Comparison of ENCODE assay signal across 8 mouse cellular contexts in genomic region chr3:105165355-105165754, GRCm38 (mm10).
DNase-seq lines count a peak whose midpoint lies in the region; ATAC-seq and TF ChIP-seq lines count a peak whose summit lies in the region.

No protein-coding gene starts in this region.

- H3K27ac ChIP-seq in liver, embryonic 14.5 days: no peak overlapping the region

- peaks cover 6% of the 10 kb centered on the region for H3K27me3 ChIP-seq in Patski
- H3K27me3 ChIP-seq in liver, embryonic 14.5 days (ENCODE audit: control insufficient read depth, insufficient read depth, low read length): no peaks in the 10 kb centered on the region

- in situ Hi-C loops in Patski (cut with MboI; ENCODE audit: low pct_unique_long_range_greater_than_20kb): no loop called here

- no peak overlapping the region for H3K4me2 ChIP-seq in liver, embryonic 14.5 days (ENCODE audit: low read depth)

- POLR2A ChIA-PET in Patski (lab: Charles Lee): interaction anchor here (0.8 kb wide), 1 partner anchor 86 kb away, joined by 4 read pairs; no protein-coding TSS in a partner anchor

- CTCF ChIA-PET in Patski (lab: Charles Lee): interaction anchor here (0.8 to 1.5 kb wide), 7 partner anchors 8 to 87 kb away, joined by 3 to 4 read pairs (median 3); no protein-coding TSS in a partner anchor

- no peak for TF ChIP-seq EP300 in liver, embryonic 14.5 days (IDR thresholded peaks at IDR 0.05; ENCODE audit: low read depth)

- no peak overlapping the region for H3K4me3 ChIP-seq in liver, embryonic 14.5 days (ENCODE audit: insufficient read depth in 1 of 2, low read depth in 2 of 2, low read length in 2 of 2)

- DNase-seq in B cell, adult 2 months: peak; percentile 32 to 43
- peak; percentile 33 for DNase-seq in Patski (ENCODE audit: low read depth, low spot score)
- DNase-seq in cerebellum, postnatal 10 days: peak; percentile 88 to 89
- peak; percentile 35 to 50 for DNase-seq in gastrocnemius, adult 8-10 months (ENCODE audit: low spot score in 2 of 2)
- DNase-seq in kidney, postnatal 36 days: peak; percentile 79 to 95
- DNase-seq in liver, embryonic 14.5 days (ENCODE audit: low read depth in 3 of 3, low spot score in 3 of 3): peak in 1 of 3 experiments; percentile 9
- DNase-seq in right cerebral cortex, postnatal 10 days (ENCODE audit: low spot score in 2 of 2): peak; percentile 53 to 74
- DNase-seq in urinary bladder, postnatal 25 days (ENCODE audit: low spot score): peak; percentile 72

- H3K9me3 ChIP-seq in liver, embryonic 14.5 days (ENCODE audit: control insufficient read depth, low read length): no peaks in the 10 kb centered on the region

- no peaks in the 10 kb centered on the region for H3K4me1 ChIP-seq in liver, embryonic 14.5 days (replicated peaks; ENCODE audit: control insufficient read depth in 2 of 2, insufficient read depth in 2 of 2, low read length in 1 of 2)

- WGBS in liver, embryonic 14.5 days (ENCODE audit: insufficient replicate concordance): 19% methylated on average over 2 of the region's 2 CpGs

- ATAC-seq in Patski: peak; percentile 51
- ATAC-seq in liver, embryonic 14.5 days (ENCODE audit: insufficient read depth): no peak

- H3K9ac ChIP-seq in liver, embryonic 14.5 days (replicated peaks): no peak overlapping the region

- TF ChIP-seq CTCF in Patski (IDR thresholded peaks at IDR 0.05): peak; percentile 88
- peak; percentile 61 for TF ChIP-seq CTCF in liver, embryonic 14.5 days (IDR thresholded peaks at IDR 0.05; ENCODE audit: low read depth)

- no peaks in the 10 kb centered on the region for H3K36me3 ChIP-seq in liver, embryonic 14.5 days (replicated peaks; ENCODE audit: control insufficient read depth, insufficient read depth, low read depth)
